Mouse (Mus musculus): ENCODE measurements around the gene Csrnp1.

DNA sequence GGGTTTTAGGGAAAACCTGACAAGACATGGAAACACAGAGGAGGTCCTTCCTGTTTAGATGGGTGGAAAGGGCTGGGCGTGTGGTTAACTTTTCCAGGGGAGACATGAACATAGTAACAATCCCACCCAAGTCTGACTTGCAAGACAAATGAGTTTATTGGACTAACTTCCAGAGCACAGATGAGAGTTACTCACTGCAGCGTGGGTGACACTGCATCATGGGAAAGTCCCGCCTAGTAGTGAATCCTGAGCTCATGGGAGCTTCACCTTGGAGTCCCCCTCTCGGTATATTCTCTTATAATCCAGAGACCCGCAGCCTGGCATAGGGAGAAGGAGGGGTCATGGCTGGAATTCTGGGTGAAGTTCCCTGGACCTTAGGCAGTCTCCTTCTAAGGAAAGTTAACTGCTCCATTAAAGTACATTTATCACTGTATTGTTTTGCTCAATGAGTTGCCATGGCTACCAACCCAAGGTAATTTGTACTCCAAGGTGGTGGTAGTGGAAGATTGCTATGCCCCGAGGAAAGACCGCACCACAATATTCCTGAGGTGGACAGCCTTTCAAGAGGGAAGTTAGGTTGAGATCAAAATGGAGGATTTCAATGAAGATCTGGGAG, 24.9 kb upstream of the Csrnp1 start:
- TF ChIP-seq CTCF (IDR thresholded peaks at IDR 0.05) (no peak), POLR2A (IDR thresholded peaks at IDR 0.05; ENCODE audit: insufficient read depth, low read depth, low read length) (no peak), EP300 (IDR thresholded peaks at IDR 0.05; ENCODE audit: insufficient read depth, low read depth, low read length) (no peak)
